Mouse (Mus musculus) cerebellum, adult 11 months (tissue): ENCODE data around the gene Adal.
"Not testable (repeated sequence)": the region's sequence is repeated elsewhere in the genome, so short reads cannot be mapped to it uniquely, and the experiment has no call there.

Experiments
- DNase-seq: peaks from one replicate; pipeline ENCODE4 v3.0.0; 2022

The Adal gene

DNA sequence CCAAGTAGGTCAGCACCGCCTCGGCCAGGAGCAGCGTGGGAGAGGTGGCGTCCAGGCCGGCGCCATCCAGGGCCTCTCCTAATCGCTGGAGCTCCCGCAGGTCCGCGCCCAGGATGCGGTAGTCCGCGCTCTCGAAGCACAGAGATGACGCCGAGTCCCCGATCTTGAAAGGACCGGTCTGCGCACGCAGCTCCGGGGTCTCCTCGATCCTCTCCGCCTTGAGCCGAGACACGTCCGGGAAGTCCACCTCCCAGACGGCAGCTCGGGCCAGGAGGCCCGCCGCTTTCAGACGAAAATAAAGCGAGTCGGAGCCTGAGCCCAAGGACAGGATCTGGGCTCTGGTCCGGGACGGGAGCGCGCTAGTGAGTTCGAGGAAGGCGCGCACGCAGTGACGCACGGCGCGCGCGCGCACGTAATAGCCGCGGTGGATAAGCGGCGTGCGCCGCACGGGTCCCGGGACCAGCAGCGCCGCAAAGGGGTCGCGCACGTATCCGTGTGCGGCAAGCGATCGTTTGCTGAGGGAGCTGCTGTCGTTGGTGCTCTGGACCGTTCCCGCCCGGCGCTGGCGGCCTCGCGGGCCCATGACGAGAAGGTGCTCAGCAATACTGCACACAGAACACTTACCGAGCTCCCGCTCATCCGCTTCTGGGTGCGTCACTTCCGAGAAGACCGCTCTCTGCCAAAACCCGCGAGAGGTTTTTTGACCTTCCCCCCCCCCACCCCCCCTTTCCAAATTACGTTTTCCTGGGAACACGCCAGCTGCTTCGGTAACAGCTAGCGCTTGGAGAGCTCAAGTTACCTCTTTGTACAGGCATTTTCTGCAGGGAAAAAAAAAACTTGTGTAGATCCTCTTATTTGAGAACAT, at the start of gene Adal, which contains the start of gene Lcmt2:
Gene Adal, plus strand, starts transcription at position 411 of the 865 bp plus-strand sequence.
Gene Lcmt2, minus strand, starts transcription at position 636 of the 865 bp plus-strand sequence.
- DNase-seq, result peak; percentile 92

DNA sequence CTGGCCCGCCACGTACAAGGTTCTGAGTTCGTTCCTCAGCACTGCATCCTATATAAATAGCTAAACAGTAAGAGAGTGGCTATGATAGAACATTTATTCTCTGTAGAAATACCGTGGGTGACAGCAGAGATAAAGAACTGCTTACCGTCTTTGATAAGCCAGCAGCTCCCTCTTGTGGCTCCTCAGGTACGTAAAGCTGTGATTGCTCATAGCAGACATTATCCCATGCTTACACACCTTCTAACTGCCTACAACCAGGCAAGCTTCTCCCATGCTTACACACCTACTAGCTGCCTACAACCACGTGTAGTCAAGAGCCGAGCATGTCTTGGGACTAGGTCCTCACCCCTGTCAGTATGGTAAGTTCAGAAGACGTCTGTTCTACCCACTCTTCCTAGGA, 38.2 kb upstream of the Adal start:
- DNase-seq, result peak; percentile 65

DNA sequence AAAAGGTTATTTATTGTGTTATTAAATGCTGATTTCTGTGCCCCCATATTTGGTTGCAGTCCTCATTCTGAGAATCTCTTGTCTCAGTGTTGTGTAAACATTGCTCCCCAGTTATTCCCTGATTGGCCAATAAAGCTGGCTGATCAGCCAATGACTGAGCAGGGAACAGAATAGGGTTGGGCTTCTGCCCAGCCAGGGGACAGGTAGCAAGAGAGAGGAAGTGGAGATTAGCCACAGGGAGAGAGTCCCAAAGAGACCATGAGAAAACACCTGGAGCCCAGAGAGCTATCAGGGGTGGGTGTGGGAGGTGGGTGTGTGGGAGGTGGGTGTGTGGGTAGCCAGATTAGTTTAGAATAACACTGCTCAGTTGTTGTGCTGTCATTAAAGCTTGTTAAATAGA, 34.3 kb upstream of the Adal start:
- no peak for DNase-seq

DNA sequence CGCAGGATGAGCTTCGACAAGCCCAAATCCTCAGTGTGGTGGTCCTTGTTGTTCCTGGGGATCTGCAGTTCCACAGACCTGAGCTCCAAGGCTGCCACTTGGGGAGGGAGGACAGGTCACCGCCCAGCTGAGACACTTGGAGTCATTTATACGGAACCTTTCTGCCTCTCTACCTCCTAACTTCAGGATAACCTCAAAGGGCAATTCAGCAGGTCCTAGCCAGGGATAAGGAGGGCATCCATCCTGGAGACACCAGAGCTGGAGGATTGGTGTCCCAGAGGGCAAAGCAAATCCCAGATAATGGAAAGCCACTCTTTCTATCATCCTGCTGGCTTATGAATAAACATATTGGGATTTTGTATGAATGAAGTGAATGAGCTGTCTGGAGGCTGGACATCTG, 30.5 kb upstream of the Adal start, which contains the start of gene Tgm7:
Gene Tgm7, minus strand, starts transcription at position 101 of the 400 bp plus-strand sequence.
- no peak for DNase-seq

DNA sequence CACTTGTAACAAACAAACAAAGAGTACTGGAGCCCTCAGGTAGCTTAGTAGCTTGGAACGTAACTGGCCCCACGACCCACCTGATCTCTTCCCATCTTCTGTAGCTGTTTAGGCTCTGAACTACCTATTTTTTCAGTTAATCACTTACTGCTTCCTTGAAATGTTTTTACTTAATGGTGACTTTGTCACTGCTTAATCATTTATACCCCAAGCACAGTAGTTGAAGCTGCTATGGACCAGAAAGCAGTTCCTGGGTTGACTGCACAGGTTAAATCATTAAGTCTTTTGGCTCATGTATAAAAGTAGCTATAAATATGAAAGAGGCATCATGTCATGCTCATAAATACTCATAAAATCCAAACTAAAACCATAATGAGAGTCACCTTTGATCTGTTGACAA, 24.8 kb upstream of the Adal start:
- DNase-seq, result no peak

DNA sequence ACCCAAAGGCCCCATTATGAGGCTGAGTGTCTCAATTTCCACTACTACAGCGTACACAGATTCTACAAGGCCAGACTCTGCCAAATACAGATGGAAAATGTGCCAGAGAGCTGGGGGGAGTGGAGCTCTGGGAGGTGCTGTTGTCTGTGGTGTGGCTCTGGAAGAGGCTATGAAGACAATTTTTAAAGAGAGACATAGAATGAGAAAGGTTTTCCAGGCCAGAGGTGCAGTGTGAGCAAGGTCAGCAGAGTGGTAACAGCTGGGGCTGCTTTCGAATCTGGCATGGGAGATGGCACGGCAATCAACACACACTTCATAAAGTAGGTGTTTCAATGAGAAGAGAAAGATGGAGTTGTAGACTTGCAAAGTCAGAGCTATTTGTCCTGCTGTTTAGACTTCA, 21.0 kb upstream of the Adal start:
- DNase-seq, result no peak

DNA sequence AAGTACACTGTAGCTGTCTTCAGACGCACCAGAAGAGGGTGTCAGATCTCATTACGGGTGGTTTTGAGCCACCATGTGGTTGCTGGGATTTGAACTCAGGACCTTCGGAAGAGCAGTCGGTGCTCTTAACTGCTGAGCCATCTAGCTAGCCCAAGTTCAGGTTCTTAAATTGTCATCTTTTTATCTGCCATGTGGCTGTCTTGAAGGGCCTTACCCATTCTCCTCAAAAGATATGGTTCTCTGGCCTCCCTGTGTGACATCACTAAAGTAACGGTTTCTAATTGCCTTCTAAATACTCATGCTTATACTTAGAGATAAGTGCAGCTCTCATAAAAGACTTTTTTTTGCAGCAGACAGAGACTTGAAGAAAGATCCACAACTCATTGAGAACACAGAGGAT, 13.9 kb upstream of the Adal start:
- DNase-seq, result not testable (repeated sequence)

DNA sequence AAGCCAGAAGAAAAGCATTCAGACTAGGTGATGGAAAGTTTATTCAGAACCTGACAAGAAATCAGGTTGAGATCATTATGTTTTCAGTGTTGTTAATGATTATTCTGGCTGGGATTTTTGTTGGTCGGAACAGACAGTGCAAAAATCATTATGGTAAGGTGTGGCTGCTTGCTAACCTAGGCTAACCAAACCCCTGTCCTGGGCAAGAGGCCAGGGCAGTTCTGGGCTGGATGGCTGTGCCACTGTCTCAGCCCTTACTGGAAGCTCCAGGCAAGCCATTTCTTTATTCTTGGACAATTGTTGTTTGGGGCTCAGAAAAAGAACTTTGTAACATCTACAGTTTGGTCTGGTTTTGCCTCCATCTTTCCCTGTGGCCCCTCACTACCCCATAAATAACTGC, 12.7 kb upstream of the Adal start:
- no peak for DNase-seq

DNA sequence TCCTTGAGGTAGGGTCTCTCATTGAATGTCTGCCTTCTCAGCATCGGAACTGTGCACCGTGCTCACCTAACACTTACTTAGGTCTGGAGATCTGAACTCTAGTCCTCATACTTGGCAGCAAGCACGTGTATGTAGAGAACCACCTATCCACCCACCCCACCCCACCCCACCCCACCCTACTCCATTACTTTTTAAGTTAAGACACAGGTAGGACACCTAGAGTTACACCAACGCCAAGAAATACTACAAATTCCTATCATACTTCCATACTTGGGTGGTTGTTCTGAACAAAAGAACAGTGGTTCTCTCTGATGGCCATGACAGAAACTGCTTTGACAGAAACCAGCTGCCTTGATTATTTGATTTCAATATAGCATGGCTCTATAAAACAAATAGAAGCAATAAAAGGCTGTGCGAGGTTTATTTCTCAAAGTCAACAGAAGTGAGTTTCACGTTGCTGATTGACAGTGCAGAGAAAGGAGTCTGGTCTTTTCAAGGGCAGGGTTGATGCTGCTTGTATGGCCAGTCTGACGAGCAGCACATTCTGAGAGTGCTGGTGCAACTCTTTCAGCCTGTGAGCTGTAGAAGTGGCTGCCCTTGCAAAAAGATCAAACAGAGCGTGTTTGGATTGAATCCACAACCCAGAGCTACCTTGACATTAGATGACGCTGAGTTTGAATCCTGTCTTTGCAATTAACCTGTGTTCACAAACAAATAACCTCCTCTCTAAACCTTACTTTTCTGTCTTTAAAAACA, 11.2 kb upstream of the Adal start:
- no peak for DNase-seq

DNA sequence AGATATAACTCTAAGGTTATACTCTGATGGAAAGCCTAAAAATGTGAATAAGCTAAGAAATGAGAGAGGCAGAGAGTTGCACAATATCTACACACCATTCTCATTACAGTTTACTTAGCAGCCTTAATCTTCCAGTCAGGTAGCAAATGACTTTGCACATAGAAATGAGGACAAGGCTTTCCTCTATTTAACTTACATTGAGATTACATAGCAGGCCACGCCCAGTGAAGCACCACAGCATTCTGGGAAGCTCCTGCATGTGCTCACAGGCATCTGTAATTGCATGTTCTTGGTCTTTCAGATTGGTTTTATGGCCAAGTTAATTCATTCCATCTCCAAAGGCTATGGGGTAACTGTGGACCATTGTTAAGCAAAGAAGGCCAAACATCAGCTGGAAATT, 7.4 kb upstream of the Adal start:
- DNase-seq, result no peak

DNA sequence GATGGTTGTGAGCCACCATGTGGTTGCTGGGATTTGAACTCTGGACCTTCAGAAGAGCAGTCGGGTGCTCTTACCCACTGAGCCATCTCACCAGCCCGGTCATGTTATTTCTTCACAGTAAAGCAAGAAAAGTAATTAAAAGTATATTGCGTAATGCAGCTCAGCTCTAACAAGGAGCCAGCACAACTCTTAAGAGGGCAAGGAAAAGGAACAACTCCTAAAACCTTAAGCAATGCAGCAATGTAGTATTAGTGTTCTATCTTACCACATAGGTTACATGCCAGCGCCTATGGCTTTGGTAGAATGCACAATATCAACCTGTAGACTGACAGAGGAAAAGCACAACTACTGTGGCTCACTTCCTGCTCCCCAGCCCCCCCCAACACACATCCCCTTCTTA, 2.9 kb upstream of the Adal start:
- no peak for DNase-seq

DNA sequence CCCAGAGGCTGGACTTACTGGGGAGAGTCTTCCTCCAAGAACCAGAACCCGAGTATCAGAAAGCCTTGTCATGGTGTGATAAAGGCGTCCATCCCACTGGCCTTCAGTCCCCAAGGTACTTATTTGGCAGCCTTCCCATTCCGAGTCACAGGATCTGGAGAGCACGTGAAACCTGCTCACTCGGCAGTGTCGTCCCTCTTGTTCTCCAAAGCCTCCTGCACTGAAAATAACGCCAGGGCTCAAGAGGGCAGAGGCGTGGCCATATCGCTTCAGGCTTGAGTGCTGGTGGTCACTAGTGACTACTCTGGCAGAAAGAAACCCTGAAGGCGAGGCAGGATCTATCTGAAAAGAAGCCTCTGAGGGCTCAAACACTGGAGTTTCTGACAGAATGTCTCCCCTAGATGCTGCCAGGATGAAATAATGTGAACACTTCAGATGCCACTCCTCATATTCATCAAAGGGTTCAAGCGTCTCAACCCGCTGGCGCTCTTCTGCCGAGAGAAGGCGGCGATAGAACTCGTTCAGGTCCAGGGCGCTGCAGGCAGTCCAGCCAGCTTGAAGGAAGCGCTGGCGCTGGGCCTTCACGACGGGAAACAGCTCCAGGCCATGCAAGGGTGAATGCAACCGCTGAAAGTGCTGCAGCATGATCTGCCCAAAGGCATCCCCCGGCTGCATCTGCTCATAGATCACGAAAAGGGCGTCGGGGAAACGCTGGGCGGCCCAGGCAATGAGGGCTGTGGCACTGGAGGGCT, 786 bp upstream of the Adal start:
- DNase-seq, result peak; percentile 39

DNA sequence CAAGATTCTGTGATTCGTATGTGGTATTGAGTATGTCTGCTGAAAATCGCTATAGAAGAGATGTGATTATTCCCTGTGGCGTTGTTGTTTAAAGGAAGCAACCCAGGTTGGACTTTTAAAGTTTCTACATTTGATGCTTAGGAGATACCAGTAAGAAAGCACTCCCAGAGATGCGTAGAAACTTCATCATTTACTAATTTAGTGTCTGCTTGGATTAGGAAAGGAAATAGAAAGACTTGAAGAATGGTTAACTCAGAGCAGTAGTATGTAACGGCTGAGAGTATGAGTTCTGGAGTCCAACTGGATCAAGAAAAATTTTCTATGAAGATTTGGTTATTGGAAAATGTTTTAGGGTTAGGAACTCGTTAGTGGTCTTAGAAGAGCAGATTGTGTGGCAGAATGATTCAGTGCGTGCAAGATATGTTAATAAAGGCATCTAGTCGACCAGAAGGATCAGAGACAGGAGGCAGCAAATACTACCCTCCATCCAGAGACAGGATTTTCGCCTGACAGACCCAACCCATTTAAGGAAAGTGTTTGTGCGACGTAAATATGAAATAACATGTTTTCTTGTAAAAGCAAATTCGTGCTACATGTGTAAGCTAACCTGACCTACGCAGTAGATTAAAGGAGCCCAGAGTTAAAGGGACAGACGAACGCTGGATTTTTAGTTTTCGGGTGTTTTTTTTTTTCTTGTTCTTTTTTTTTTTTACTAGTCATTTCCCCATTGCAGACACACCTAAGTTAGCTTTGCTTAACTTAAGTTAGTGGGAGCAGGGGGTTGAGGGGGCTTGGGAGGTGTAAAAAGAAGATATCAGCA, 1.2 kb downstream of the Adal start:
- DNase-seq, result no peak

DNA sequence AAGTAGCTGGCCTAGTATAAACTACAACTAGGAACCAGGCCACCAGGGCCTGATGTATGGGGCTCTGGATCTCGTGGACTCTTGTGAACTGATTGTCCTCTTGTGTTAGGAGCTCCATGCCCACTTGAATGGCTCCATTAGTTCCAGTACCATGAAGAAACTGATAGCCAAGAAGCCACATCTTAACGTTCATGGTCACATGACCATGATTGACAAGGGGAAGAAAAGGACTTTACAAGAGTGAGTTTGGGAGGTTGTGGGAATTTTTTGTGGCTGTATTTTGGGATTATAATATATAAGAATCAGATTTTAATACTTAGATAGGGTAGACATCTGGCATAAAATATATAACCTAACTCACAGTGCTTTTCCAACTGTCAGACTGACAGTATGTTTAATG, 2.2 kb downstream of the Adal start:
- DNase-seq, result no peak

DNA sequence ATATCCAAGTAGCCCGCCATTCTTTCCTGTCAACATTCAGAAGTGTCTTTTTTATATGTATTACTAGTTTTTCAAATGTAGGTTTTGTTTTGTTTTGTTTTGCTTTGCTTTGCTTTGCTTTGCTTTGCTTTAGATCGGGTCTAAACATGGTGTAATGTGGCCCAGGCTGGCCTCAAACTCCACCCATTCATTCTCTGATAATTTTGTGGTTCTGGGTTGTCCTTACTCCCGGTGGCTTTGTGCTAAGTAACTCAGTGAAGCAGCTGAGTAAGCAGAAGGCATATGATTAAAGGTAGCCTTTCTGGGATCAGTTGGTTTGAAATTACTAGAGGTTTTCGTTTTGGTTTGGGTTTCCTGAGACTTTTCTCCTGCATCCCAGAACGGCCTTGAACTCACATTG, 9.5 kb downstream of the Adal start:
- DNase-seq, result no peak

DNA sequence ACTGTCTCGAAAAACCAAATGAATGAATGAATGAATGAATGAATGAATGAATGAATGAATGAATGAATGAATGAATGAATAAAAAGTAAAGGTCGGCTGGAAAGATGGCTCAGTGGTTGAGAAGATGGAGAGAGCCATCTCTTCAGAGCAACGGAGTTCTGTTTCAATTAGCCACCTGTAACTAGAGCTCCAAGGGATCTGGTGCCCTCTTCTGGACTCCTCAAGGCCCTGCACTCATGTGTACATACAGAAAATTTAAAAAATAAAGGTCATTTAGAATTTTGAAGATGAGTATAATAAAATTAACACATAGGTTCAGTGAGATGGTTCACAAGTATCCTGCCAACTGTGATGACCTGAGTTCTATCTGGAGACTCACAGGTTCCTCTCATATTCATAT, 12.9 kb downstream of the Adal start:
- no peak for DNase-seq

DNA sequence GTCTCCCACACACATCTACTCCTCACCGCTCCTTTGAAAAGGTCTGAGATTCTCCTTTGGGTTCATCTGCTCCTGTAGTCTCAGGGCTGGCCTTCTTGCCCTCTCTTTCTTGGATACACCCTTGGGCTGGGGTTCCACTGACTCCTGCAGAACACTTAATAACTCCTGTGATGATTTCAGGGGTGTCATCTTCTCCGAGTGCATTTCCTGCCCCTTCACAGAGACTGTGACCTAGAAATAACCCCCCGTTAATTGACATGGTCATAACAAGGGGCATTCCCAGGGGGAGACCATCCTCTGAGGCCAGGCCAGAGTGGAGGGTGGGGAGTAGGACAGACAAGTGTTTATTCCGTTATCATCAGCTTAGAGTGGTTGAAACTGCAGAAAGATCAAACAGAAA, 28.9 kb downstream of the Adal start:
- no peak for DNase-seq

DNA sequence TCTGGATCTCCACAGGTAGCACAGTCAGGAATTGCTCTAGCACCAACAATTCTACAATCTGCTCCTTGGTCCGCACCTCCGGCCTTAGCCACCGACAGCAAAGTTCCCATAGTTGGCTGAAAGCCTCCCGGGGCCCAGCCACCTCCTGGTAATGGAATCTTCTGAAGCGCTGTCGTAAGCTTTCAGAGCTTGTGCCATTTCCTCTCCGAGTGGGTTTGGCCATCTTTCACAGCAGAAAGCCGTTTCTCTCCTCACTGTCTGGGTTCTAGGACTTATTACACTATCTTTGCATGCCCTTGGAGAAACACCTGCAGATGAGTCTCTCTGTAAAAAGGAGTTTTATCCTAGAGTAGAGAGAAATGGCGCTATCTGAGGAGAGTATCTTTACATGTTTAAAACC, 29.7 kb downstream of the Adal start:
- DNase-seq, result peak; percentile 25

DNA sequence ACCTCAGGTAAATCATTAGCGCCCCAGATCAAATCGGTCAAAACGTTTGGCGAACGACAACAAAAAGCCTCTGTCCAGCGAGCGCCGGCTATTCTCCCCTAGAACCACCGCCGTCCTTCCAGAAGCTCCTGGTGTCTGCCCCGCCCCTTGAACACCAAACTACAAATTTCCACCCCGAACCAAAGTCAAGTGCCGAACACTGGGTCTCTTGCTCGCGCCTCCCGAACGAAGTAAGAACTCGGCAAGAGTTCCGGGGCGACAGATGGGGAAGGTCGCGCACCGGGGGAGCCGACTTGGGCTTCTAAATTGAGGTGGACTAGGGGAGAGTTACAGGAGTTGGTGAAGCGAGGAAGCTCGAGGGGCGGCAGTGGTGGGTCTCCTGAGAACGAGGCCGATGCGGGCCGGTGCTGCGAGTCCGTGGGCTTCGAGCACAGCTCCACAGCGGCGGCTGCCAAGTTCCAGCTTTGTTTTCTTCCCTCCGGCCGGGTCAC, 30.3 kb downstream of the Adal start, which contains the start of gene Tubgcp4:
Gene Tubgcp4, plus strand, starts transcription at position 174 of the 491 bp plus-strand sequence.
- DNase-seq, result no peak

DNA sequence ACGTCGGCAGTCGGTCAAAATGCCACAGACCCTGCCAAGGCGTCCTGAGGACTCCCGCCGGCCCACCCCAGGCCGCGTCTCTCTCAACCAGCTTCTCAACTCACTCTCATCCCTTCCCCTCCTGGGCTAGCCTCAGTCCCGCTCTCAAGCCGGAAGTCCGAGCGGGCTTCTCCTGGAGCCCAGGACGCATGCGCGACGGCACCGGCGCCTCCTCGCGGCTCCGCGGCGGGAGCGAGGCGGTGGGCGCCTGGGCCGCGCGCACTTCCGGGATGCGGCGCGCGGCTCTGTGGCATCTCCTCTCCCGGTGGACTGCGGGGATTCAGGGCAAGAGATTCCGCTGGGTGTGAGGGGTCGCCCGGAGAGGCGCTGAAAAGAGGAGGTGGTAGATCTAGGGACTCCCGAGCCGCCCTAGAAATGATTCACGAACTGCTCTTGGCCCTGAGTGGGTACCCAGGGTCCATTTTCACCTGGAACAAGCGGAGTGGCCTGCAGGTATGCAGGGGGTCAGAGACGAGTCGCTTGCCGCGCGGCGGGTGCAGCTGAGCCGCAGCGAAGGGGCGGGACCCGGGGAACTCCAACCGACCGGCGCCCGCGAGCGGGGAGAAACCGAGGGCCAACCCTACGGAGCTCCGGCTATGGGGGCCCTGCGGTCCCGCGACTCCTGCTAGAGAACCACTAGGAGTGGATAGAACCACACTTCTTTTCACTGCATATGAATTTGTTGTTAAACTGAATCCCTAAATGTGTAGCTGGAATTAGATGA, 30.9 kb downstream of the Adal start, which contains the start of gene Zscan29:
Gene Zscan29, minus strand, starts transcription at position 146 of the 763 bp plus-strand sequence.
- DNase-seq, result peak; percentile 84

DNA sequence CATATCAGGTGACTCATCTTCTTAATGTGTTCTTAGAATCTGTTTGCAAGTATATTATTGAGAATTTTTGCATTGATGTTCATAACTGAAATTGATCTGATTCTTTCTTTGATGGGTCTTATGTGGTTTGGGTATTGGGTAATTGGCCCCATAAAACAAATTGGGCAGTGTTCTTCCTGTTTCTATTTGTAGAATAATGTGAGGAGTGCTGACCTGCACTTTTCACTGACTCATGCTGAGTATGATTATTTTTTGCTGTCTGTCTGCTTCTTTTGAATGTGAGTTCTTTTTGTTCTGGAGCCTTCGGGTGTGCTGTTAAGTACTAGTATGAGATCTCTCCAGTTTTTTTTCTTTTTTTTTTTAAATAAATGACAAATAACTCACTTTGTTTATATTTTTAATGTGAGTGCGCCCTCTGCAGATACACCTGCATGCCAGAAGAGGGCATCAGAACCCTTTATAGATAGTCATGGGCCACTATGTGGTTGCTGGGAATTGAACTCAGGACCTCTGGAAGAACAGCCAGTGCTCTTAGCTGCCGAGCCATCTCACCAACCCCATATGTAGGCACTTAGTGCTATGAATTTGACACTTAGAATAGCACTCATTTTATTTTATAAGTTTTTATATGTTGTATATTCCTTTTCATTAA, 38.7 kb downstream of the Adal start:
- no peak for DNase-seq
